Mouse (Mus musculus) C2C12 (cell line): ENCODE data around the gene Nacc2.

Experiments
- CEBPB ChIP-seq: IDR thresholded peaks from one replicate; pipeline ENCODE4 v1.6.1; 2011; ENCODE audit warnings: low read depth, mild to moderate bottlenecking, control low read depth, moderate library complexity
- CTCF ChIP-seq: IDR thresholded peaks from one replicate; pipeline ENCODE4 v1.5.1; 2011; ENCODE audit not compliant: control insufficient read depth, insufficient read depth, insufficient read length
- FOSL1 ChIP-seq: IDR thresholded peaks from one replicate; pipeline ENCODE4 v1.8.0; 2011; ENCODE audit warnings: mild to moderate bottlenecking, low read length; ENCODE audit not compliant: poor library complexity, insufficient read depth, severe bottlenecking
- MAX ChIP-seq: IDR thresholded peaks from one replicate; pipeline ENCODE4 v1.6.1; 2011; ENCODE audit warnings: mild to moderate bottlenecking, control low read depth
- MYOG ChIP-seq: IDR thresholded peaks from one replicate; pipeline ENCODE4 v1.6.1; 2011; ENCODE audit not compliant: control insufficient read depth, insufficient read length; ENCODE audit errors: extremely low read depth
- USF1 ChIP-seq: IDR thresholded peaks from one replicate; pipeline ENCODE4 v1.6.1; 2011; ENCODE audit warnings: low read depth, mild to moderate bottlenecking, control low read depth, moderate library complexity

GRCm38 (mm10) chr2:26129346-26129745 lies 6.3 kb upstream of the Nacc2 start:
- TF ChIP-seq CEBPB (no peak), MYOG (no peak), CTCF (no peak), MAX (no peak), USF1 (no peak), FOSL1 (no peak)
